10 mouse cellular contexts compared by ENCODE assay signal in the genomic region with DNA sequence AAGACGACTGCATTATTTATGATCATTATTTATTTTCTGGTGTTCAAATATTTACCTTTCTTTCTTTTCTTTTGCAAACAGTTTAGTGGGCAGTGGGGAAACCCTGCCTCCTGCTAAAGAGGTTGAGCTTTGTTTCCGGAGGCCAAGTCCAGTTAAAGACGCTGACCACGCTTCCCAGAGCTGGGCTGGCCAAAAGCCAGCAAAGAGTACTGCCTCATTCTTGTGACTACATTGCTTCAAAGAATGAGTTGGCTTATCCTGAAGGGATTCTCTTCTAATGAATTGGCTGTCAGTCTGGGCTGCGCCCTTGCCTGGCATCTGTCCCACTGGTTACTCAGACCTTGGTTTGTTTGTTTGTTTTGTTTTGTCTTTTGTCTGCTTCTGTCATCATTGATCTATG.
A peak's percentile ranks its signal among the peaks of the same experiment; 100 is the strongest.
DNase-seq lines count a peak whose midpoint lies in the region; ATAC-seq lines count a peak whose summit lies in the region.
"Had no signal": no experiment of that assay in that cellular context is flagged by ENCODE, and none has a peak within 500 bp of the region (broad histone marks: within the 10 kb centered on the region; RNA-seq: fewer than 3 reads in every experiment).

No protein-coding gene starts in this region.

- no peaks in the 10 kb centered on the region for H3K9me3 ChIP-seq in liver, embryonic 15.5 days (replicated peaks)
- H3K9me3 ChIP-seq in forebrain, embryonic 15.5 days = no peaks in the 10 kb centered on the region
- H3K9me3 ChIP-seq: embryonic facial prominence, embryonic 13.5 days; limb, embryonic 15.5 days had no signal

- H3K27ac ChIP-seq in liver, embryonic 15.5 days (replicated peaks) = no peak overlapping the region
- H3K27ac ChIP-seq in forebrain, embryonic 15.5 days (replicated peaks) = no peak overlapping the region
- H3K27ac ChIP-seq: embryonic facial prominence, embryonic 13.5 days; limb, embryonic 15.5 days had no signal

- peak; percentile 5 to 14 for DNase-seq in frontal cortex, postnatal 36 days (ENCODE audit: low spot score in 2 of 2)
- DNase-seq in 3T3-L1 (ENCODE audit: low read depth, low spot score) = peak; percentile 51
- peak; percentile 10 to 45 for DNase-seq in adrenal gland, postnatal 4 days (ENCODE audit: low spot score in 2 of 2)
- peak; percentile 58 for DNase-seq in heart, postnatal 25 days (ENCODE audit: low spot score)
- peak; percentile 36 for DNase-seq in skeletal muscle tissue, adult 2 months (ENCODE audit: low read depth, low spot score)

- intact Hi-C loops in heart, postnatal 25 days (cut with DNase I) = loop anchor here (2.0 to 5.0 kb wide), 3 partner anchors 71 to 236 kb away; no protein-coding TSS in a partner anchor

- no peak for ATAC-seq in frontal cortex, adult (ENCODE audit: low TSS enrichment)
- peak; percentile 15; the same call in 1 of the 2 replicates for ATAC-seq in liver, embryonic 15.5 days (ENCODE audit: insufficient read depth)
- ATAC-seq in forebrain, embryonic 15.5 days (replicated peaks) = no peak

- no peaks in the 10 kb centered on the region for H3K36me3 ChIP-seq in liver, embryonic 15.5 days (replicated peaks)
- H3K36me3 ChIP-seq in forebrain, embryonic 15.5 days = no peaks in the 10 kb centered on the region
- H3K36me3 ChIP-seq: embryonic facial prominence, embryonic 13.5 days; limb, embryonic 15.5 days had no signal

- no peak overlapping the region for H3K9ac ChIP-seq in liver, embryonic 15.5 days
- no peak overlapping the region for H3K9ac ChIP-seq in forebrain, embryonic 15.5 days (replicated peaks)
- H3K9ac ChIP-seq: embryonic facial prominence, embryonic 13.5 days; limb, embryonic 15.5 days had no signal

- 47% methylated on average over 5 of the region's 5 CpGs for WGBS in liver, embryonic 15.5 days (ENCODE audit: insufficient replicate concordance)
- WGBS in forebrain, embryonic 15.5 days = 16% methylated on average over 5 of the region's 5 CpGs

- no peaks in the 10 kb centered on the region for H3K27me3 ChIP-seq in liver, embryonic 15.5 days
- H3K27me3 ChIP-seq in forebrain, embryonic 15.5 days = no peaks in the 10 kb centered on the region
- H3K27me3 ChIP-seq: embryonic facial prominence, embryonic 13.5 days; limb, embryonic 15.5 days had no signal

- H3K4me3 ChIP-seq in liver, embryonic 15.5 days (replicated peaks) = no peak overlapping the region
- no peak overlapping the region for H3K4me3 ChIP-seq in forebrain, embryonic 15.5 days
- H3K4me3 ChIP-seq: embryonic facial prominence, embryonic 13.5 days; limb, embryonic 15.5 days had no signal

- peaks cover 4% of the 10 kb centered on the region for H3K4me1 ChIP-seq in liver, embryonic 15.5 days (replicated peaks)
- H3K4me1 ChIP-seq in forebrain, embryonic 15.5 days = peaks cover 17% of the 10 kb centered on the region

- H3K4me2 ChIP-seq in liver, embryonic 15.5 days = no peak overlapping the region
- no peak overlapping the region for H3K4me2 ChIP-seq in forebrain, embryonic 15.5 days (replicated peaks)
- H3K4me2 ChIP-seq: embryonic facial prominence, embryonic 13.5 days; limb, embryonic 15.5 days had no signal
